Mouse (Mus musculus): ENCODE data around the gene Fam117a. TPM values are rescaled to one million over a fixed set of nuclear protein-coding genes. Genes with fewer than 3 reads are reported as not detected.

Fam117a gene
- polyA plus RNA-seq, 1 experiment from 2014 or later: 16.8 TPM

DNA sequence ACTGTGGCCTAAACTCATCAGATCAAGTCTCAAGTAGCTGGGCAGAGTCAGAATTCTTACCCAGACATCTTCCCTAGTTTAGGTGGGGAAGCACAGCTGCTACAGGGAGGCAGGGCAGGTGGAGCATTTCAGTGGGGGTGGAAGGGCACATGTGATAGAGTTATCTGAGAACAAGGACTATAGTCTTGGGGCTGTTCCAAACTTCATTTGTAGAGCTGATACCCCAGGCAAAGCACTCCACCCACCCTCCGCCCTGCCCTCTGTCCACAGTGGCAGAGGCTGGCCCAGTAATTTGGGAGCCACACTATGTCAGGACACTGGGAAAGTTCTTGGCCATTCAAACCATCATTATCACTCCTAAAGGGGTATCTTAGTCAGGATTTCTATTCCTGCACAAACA lies 16.8 kb upstream of the Fam117a start:
- Histone ChIP-seq H3K9ac (ENCODE audit: low read length) (no peak overlapping the region), H3K27me3 (ENCODE audit: control insufficient read depth, insufficient read depth, low read length) (no peaks in the 10 kb centered on the region), H3K36me3 (ENCODE audit: control insufficient read depth, insufficient read depth, low read length) (no peaks in the 10 kb centered on the region), H3K27ac (replicated peaks; ENCODE audit: low read depth, low read length) (no peak overlapping the region), H3K4me3 (ENCODE audit: low read depth, low read length) (no peak overlapping the region), H3K9me3 (ENCODE audit: control insufficient read depth, low read length) (no peaks in the 10 kb centered on the region), H3K4me2 (ENCODE audit: low read depth, severe bottlenecking) (no peak overlapping the region), H3K4me1 (ENCODE audit: control insufficient read depth, insufficient read depth, low read length) (no peaks in the 10 kb centered on the region)
- DNase-seq (ENCODE audit: low spot score) (no peak), ATAC-seq (ENCODE audit: insufficient number of reproducible peaks, low FRiP score, low TSS enrichment, low read depth) (no peak)
- 97% methylated on average over 1 of the region's 1 CpGs for WGBS

DNA sequence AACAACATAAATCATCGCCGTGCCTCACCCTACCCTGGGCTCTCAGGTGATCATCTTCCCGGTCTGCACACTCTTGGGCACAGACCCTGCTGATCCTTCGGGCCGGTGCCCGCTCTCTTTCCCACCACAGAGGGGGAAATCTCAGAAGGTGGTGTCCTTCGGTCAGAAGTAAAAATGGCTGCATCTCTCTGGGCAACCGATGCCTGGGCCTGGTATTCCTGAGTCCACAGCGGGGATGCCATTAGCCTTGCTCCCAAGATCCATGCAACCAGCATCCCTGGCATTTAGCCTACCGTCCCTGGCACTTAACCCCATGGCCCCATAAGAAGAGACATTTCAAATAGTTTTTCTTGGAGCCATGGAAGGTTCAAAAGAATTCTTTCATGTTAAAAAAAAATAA lies 12.6 kb upstream of the Fam117a start:
- Histone ChIP-seq H3K4me3 (ENCODE audit: low read depth, low read length) (no peak overlapping the region), H3K27me3 (ENCODE audit: control insufficient read depth, insufficient read depth, low read length) (no peaks in the 10 kb centered on the region), H3K36me3 (ENCODE audit: control insufficient read depth, insufficient read depth, low read length) (no peaks in the 10 kb centered on the region), H3K4me1 (ENCODE audit: control insufficient read depth, insufficient read depth, low read length) (no peaks in the 10 kb centered on the region), H3K4me2 (ENCODE audit: low read depth, severe bottlenecking) (no peak overlapping the region), H3K9me3 (ENCODE audit: control insufficient read depth, low read length) (no peaks in the 10 kb centered on the region), H3K27ac (replicated peaks; ENCODE audit: low read depth, low read length) (no peak overlapping the region), H3K9ac (ENCODE audit: low read length) (no peak overlapping the region)
- ATAC-seq (ENCODE audit: insufficient number of reproducible peaks, low FRiP score, low TSS enrichment, low read depth) (no peak), DNase-seq (ENCODE audit: low spot score) (no peak)
- WGBS: 92% methylated on average over 10 of the region's 10 CpGs

DNA sequence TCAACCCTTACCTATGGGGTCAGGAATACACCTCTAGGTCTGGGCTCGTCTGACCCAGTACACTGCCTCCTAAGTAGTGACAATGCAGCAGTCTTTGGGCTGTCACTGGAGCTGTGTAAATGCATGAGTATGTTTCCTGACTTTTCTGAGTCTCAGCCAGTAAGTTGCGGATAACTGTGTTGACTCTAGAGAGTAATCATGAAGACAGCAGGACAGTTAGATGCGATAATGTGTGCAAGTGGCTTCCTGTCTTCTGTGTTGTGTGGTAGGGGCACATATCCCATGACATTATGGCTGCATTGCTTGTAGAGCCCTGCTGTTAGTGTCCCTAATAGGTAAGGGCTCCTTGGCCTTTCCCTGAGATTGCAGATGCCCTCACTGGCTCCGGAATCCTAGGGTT lies 11.0 kb upstream of the Fam117a start:
- Histone ChIP-seq H3K36me3 (ENCODE audit: control insufficient read depth, insufficient read depth, low read length) (no peaks in the 10 kb centered on the region), H3K27ac (replicated peaks; ENCODE audit: low read depth, low read length) (no peak overlapping the region), H3K9me3 (ENCODE audit: control insufficient read depth, low read length) (no peaks in the 10 kb centered on the region), H3K4me3 (ENCODE audit: low read depth, low read length) (no peak overlapping the region), H3K4me1 (ENCODE audit: control insufficient read depth, insufficient read depth, low read length) (no peaks in the 10 kb centered on the region), H3K27me3 (ENCODE audit: control insufficient read depth, insufficient read depth, low read length) (no peaks in the 10 kb centered on the region), H3K9ac (ENCODE audit: low read length) (no peak overlapping the region), H3K4me2 (ENCODE audit: low read depth, severe bottlenecking) (no peak overlapping the region)
- 89% methylated on average over 4 of the region's 4 CpGs for WGBS
- ATAC-seq (ENCODE audit: insufficient number of reproducible peaks, low FRiP score, low TSS enrichment, low read depth) (no peak), DNase-seq (ENCODE audit: low spot score) (no peak)

DNA sequence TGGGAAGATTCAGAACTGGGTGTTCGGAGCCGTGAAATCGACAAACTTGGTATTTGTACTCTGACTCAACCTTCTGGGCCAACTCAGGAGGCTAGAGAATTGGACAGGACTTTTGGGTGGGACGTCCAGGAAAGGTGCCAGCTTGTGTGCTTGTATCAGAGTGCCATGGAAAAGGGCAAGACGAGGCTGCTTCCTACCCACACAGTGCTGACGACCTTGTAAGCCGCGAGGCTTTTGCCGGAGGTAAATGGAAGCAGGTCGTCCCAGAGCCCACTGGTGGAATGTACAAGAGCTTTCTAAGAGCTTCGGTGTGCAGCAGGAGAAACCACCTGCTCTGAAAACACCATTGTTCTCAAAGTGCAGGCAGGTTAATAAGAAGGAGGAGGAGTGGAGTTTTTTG lies 10.6 kb upstream of the Fam117a start:
- no peak overlapping the region for H3K9ac ChIP-seq (ENCODE audit: low read length)
- H3K27ac ChIP-seq (replicated peaks; ENCODE audit: low read depth, low read length): no peak overlapping the region
- no peak overlapping the region for H3K4me2 ChIP-seq (ENCODE audit: low read depth, severe bottlenecking)
- H3K27me3 ChIP-seq (ENCODE audit: control insufficient read depth, insufficient read depth, low read length): no peaks in the 10 kb centered on the region
- ATAC-seq (ENCODE audit: insufficient number of reproducible peaks, low FRiP score, low TSS enrichment, low read depth) (no peak), DNase-seq (ENCODE audit: low spot score) (no peak)
- H3K36me3 ChIP-seq (ENCODE audit: control insufficient read depth, insufficient read depth, low read length): no peaks in the 10 kb centered on the region
- no peaks in the 10 kb centered on the region for H3K9me3 ChIP-seq (ENCODE audit: control insufficient read depth, low read length)
- H3K4me3 ChIP-seq (ENCODE audit: low read depth, low read length): no peak overlapping the region
- WGBS: 83% methylated on average over 11 of the region's 11 CpGs
- H3K4me1 ChIP-seq (ENCODE audit: control insufficient read depth, insufficient read depth, low read length): no peaks in the 10 kb centered on the region

DNA sequence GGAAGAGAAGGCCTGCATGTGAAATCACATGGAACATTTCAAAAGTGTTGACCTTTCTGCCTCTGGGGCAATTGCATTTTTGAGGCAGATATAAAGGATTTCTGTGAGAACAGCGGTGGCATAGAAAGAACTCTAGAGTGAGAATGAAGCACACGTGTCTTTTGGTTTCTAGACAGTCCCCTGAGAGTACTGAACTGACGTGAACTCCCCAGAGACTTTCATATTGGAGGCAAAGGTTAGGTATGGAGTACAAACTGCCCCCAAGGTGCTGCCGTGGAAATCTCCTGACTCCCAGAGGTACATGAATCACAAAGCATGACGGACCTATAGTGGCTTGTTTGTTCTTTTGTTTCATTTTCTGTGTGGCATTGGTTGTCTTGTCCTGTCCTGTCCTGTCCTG lies 8.2 kb upstream of the Fam117a start:
- Histone ChIP-seq H3K9me3 (ENCODE audit: control insufficient read depth, low read length) (no peaks in the 10 kb centered on the region), H3K4me3 (ENCODE audit: low read depth, low read length) (no peak overlapping the region), H3K4me1 (ENCODE audit: control insufficient read depth, insufficient read depth, low read length) (no peaks in the 10 kb centered on the region), H3K27me3 (ENCODE audit: control insufficient read depth, insufficient read depth, low read length) (no peaks in the 10 kb centered on the region), H3K4me2 (ENCODE audit: low read depth, severe bottlenecking) (no peak overlapping the region), H3K9ac (ENCODE audit: low read length) (no peak overlapping the region), H3K27ac (replicated peaks; ENCODE audit: low read depth, low read length) (no peak overlapping the region), H3K36me3 (ENCODE audit: control insufficient read depth, insufficient read depth, low read length) (no peaks in the 10 kb centered on the region)
- ATAC-seq (ENCODE audit: insufficient number of reproducible peaks, low FRiP score, low TSS enrichment, low read depth) (no peak), DNase-seq (ENCODE audit: low spot score) (no peak)
- 81% methylated on average over 5 of the region's 5 CpGs for WGBS

DNA sequence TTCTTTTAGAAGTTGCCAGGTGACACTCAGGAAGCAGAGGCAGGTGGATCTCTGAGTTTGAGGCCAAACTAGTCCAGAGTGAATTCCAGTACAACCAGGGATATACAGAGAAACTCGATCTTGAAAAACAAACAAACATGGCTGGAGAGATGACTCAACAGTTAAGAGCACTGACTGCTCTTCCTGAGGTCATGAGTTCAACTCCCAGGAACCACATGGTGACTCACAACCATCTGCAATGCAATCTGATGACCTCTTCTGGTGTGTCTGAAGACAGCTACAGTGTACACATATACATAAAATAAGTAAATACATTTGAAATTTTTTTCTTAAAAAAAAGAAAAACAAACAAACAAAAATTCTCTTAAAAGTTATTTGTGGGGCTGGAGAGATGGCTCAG lies 6.2 kb upstream of the Fam117a start:
- ATAC-seq (ENCODE audit: insufficient number of reproducible peaks, low FRiP score, low TSS enrichment, low read depth): no peak
- Histone ChIP-seq H3K27ac (replicated peaks; ENCODE audit: low read depth, low read length) (no peak overlapping the region), H3K27me3 (ENCODE audit: control insufficient read depth, insufficient read depth, low read length) (no peaks in the 10 kb centered on the region), H3K4me2 (ENCODE audit: low read depth, severe bottlenecking) (no peak overlapping the region), H3K9ac (ENCODE audit: low read length) (no peak overlapping the region), H3K4me3 (ENCODE audit: low read depth, low read length) (no peak overlapping the region), H3K4me1 (ENCODE audit: control insufficient read depth, insufficient read depth, low read length) (no peaks in the 10 kb centered on the region), H3K36me3 (ENCODE audit: control insufficient read depth, insufficient read depth, low read length) (no peaks in the 10 kb centered on the region), H3K9me3 (ENCODE audit: control insufficient read depth, low read length) (no peaks in the 10 kb centered on the region)
- WGBS: 74% methylated on average over 1 of the region's 1 CpGs
- DNase-seq (ENCODE audit: low spot score): no peak

DNA sequence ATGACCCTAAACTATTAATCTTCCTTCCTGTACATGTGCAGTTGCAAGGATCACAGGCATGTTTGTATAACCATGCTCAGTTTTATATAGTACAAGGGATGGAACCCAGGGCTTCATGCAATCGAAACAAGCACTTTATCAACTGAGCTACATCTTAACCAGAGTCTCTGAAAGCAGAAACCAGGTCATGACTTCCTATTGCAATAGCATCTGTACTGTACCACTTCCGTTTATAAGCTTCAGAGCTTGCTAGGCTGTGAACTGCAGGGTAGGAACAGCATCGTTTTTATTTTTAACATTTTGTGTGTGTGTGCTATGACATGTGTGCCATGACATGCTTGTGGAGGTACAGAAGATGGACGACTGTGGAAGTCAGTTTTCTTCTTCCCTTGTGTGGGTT lies 3.6 kb upstream of the Fam117a start:
- DNase-seq (ENCODE audit: low spot score) (no peak), ATAC-seq (ENCODE audit: insufficient number of reproducible peaks, low FRiP score, low TSS enrichment, low read depth) (no peak)
- WGBS: 64% methylated on average over 4 of the region's 4 CpGs
- Histone ChIP-seq H3K27me3 (ENCODE audit: control insufficient read depth, insufficient read depth, low read length) (no peaks in the 10 kb centered on the region), H3K36me3 (ENCODE audit: control insufficient read depth, insufficient read depth, low read length) (no peaks in the 10 kb centered on the region), H3K9me3 (ENCODE audit: control insufficient read depth, low read length) (no peaks in the 10 kb centered on the region), H3K4me3 (ENCODE audit: low read depth, low read length) (no peak overlapping the region), H3K27ac (replicated peaks; ENCODE audit: low read depth, low read length) (no peak overlapping the region), H3K9ac (ENCODE audit: low read length) (no peak overlapping the region), H3K4me1 (ENCODE audit: control insufficient read depth, insufficient read depth, low read length) (peaks cover 8% of the 10 kb centered on the region), H3K4me2 (ENCODE audit: low read depth, severe bottlenecking) (no peak overlapping the region)

DNA sequence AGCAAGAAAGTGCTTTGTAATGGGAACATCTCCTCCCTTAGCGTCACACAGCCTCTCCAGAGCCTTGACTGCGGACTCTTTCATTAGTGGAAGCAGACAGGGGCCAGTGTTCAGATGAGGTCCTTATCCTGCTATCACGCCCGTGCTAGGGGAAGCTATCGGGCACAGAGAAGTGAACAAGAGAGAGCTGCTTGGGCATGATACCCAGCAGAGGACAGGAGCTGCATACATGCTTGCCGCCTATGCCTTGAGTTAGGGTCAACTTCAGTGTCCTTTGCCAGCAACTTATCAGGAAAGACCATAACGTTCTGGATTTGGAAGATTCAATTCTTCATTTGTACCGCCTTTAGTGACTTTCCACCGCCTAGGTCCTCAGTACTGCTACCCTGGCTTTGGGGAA lies 3.0 kb upstream of the Fam117a start:
- DNase-seq (ENCODE audit: low spot score): no peak
- no peaks in the 10 kb centered on the region for H3K27me3 ChIP-seq (ENCODE audit: control insufficient read depth, insufficient read depth, low read length)
- ATAC-seq (ENCODE audit: insufficient number of reproducible peaks, low FRiP score, low TSS enrichment, low read depth): no peak
- H3K4me2 ChIP-seq (ENCODE audit: low read depth, severe bottlenecking): no peak overlapping the region
- no peak overlapping the region for H3K9ac ChIP-seq (ENCODE audit: low read length)
- no peak overlapping the region for H3K4me3 ChIP-seq (ENCODE audit: low read depth, low read length)
- no peaks in the 10 kb centered on the region for H3K9me3 ChIP-seq (ENCODE audit: control insufficient read depth, low read length)
- peaks cover 11% of the 10 kb centered on the region for H3K4me1 ChIP-seq (ENCODE audit: control insufficient read depth, insufficient read depth, low read length)
- no peak overlapping the region for H3K27ac ChIP-seq (replicated peaks; ENCODE audit: low read depth, low read length)
- 85% methylated on average over 9 of the region's 9 CpGs for WGBS
- H3K36me3 ChIP-seq (ENCODE audit: control insufficient read depth, insufficient read depth, low read length): no peaks in the 10 kb centered on the region

DNA sequence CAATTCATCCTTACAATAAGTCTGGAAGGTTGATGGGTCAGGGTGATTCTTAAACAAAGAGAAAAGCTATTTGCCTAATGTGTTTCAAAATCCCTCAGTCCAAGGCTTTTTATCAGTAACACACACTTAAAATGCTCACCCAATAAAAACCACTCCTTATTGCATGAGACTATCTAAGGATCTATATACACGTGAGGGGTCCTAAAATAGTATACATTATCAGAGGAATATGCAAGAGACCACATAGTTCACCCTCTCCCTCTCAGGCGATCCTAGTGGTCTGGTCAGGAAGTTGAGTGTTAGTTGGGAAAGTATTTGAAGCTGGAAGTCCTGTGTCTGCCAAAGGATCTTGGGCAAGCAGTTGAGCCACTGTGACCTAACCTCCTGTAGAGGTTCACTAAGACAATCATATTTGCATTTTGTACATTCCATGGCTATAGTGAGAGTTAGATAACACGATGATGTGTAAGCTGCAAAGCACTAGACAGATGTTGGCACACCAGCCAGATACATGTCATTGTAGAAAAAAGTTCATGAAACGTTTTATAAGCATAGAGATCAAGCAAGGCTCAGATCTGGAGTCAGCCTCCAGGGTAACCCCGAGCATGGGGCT lies 2.3 kb upstream of the Fam117a start:
- 70% methylated on average over 5 of the region's 5 CpGs for WGBS
- Histone ChIP-seq H3K4me1 (ENCODE audit: control insufficient read depth, insufficient read depth, low read length) (peaks cover 17% of the 10 kb centered on the region), H3K9ac (ENCODE audit: low read length) (no peak overlapping the region), H3K27me3 (ENCODE audit: control insufficient read depth, insufficient read depth, low read length) (no peaks in the 10 kb centered on the region), H3K4me3 (ENCODE audit: low read depth, low read length) (no peak overlapping the region), H3K27ac (replicated peaks; ENCODE audit: low read depth, low read length) (no peak overlapping the region), H3K36me3 (ENCODE audit: control insufficient read depth, insufficient read depth, low read length) (no peaks in the 10 kb centered on the region), H3K4me2 (ENCODE audit: low read depth, severe bottlenecking) (no peak overlapping the region), H3K9me3 (ENCODE audit: control insufficient read depth, low read length) (no peaks in the 10 kb centered on the region)
- DNase-seq (ENCODE audit: low spot score) (no peak), ATAC-seq (ENCODE audit: insufficient number of reproducible peaks, low FRiP score, low TSS enrichment, low read depth) (no peak)
